Mouse (Mus musculus) limb, embryonic 15.5 days (tissue): Measurements from ENCODE around the gene Rnf128. TPM values are rescaled to one million over a fixed set of nuclear protein-coding genes. Genes with fewer than 3 reads are reported as not detected.

ENCODE experiments used
- ATAC-seq: fragments of 200-750 bp; cut with Nextera tagmentation; 2 replicates; pipeline ENCODE4 v1.8.0; 2017; ENCODE audit warnings: low read depth, moderate TSS enrichment; ENCODE audit not compliant: insufficient number of reproducible peaks, low FRiP score, low TSS enrichment
- H3K27ac ChIP-seq: fragments of 300-500 bp; sonication (generic); 2 replicates; pipeline ENCODE4 v1.5.1; 2015; ENCODE audit warnings: moderate library complexity, mild to moderate bottlenecking, inconsistent platforms
- H3K27me3 ChIP-seq: fragments of 300-500 bp; sonication (generic); 2 replicates; pipeline ENCODE4 v1.6.1; 2015; ENCODE audit warnings: inconsistent platforms
- H3K36me3 ChIP-seq: fragments of 300-500 bp; sonication (generic); 2 replicates; pipeline ENCODE4 v1.6.1; 2015; ENCODE audit warnings: inconsistent platforms
- H3K4me1 ChIP-seq: fragments of 300-500 bp; sonication (generic); 2 replicates; pipeline ENCODE4 v1.6.1; 2015; ENCODE audit warnings: inconsistent platforms
- H3K4me2 ChIP-seq: fragments of 300-500 bp; sonication (generic); 2 replicates; pipeline ENCODE4 v1.6.1; 2015; ENCODE audit warnings: mild to moderate bottlenecking, inconsistent platforms
- H3K4me3 ChIP-seq: fragments of 300-500 bp; sonication (generic); 2 replicates; pipeline ENCODE4 v1.5.1; 2015; ENCODE audit warnings: mild to moderate bottlenecking, inconsistent platforms
- H3K9ac ChIP-seq: fragments of 300-500 bp; sonication (generic); 2 replicates; pipeline ENCODE4 v1.6.1; 2015; ENCODE audit warnings: inconsistent platforms
- H3K9me3 ChIP-seq: fragments of 300-500 bp; sonication (generic); 2 replicates; pipeline ENCODE4 v1.6.1; 2016; ENCODE audit warnings: inconsistent platforms
- WGBS: fragments of 180-500 bp; shearing (Covaris S2); methylation state at CpG from one replicate; pipeline ENCODE4 v1.1.7; 2015; 5-methylcytosine and 5-hydroxymethylcytosine counted together
- polyA plus RNA-seq: library from polyadenylated mRNA; unstranded; fragments of >200 nt; fragmentation: Nextera tagmentation; extraction: Ambion mirVana; gene quantifications from 2 replicates; pipeline ENCODE4 v1.2.1, GENCODE M21; 2015

Rnf128 gene
- 9.5 and 9.7 TPM in 2 replicates for polyA plus RNA-seq

GRCm38 (mm10) chrX:139562925-139563461 lies at the start of gene Rnf128:
Rnf128 (plus strand) TSS chrX:139563316.
- H3K27me3 ChIP-seq, result no peaks in the 10 kb centered on the region

GRCm38 (mm10) chrX:139516156-139516555 lies 47.0 kb upstream of the Rnf128 start:
- H3K9me3 ChIP-seq, result no peaks in the 10 kb centered on the region
- H3K9ac ChIP-seq, result no peak overlapping the region
- WGBS, result 80% methylated on average over 2 of the region's 2 CpGs
- no peak overlapping the region for H3K27ac ChIP-seq
- ATAC-seq, result no peak
- H3K27me3 ChIP-seq, result no peaks in the 10 kb centered on the region
- H3K36me3 ChIP-seq, result no peaks in the 10 kb centered on the region
- no peaks in the 10 kb centered on the region for H3K4me1 ChIP-seq
- H3K4me2 ChIP-seq, result no peak overlapping the region
- no peak overlapping the region for H3K4me3 ChIP-seq

More at GRCm38 (mm10) chrX:139562925-139563461, at the start of gene Rnf128:
- WGBS, result 46% methylated on average over 8 of the region's 8 CpGs
- no peak within 1 kb of the TSS for H3K4me3 ChIP-seq
- no peaks in the 10 kb centered on the region for H3K36me3 ChIP-seq
- no peak for ATAC-seq
- H3K4me2 ChIP-seq, result no peak within 1 kb of the TSS
- no peak within 1 kb of the TSS for H3K27ac ChIP-seq
- H3K9me3 ChIP-seq, result no peaks in the 10 kb centered on the region
- H3K4me1 ChIP-seq, result no peaks in the 10 kb centered on the region
- no peak within 1 kb of the TSS for H3K9ac ChIP-seq

- Histone ChIP-seq H3K27ac (no peak overlapping the region), H3K4me2 (no peak overlapping the region), H3K4me1 (no peaks in the 10 kb centered on the region), H3K9me3 (no peaks in the 10 kb centered on the region), H3K36me3 (no peaks in the 10 kb centered on the region), H3K4me3 (no peak overlapping the region), H3K27me3 (no peaks in the 10 kb centered on the region), H3K9ac (no peak overlapping the region)
- 67% methylated on average over 2 of the region's 2 CpGs for WGBS
- ATAC-seq, result no peak
Measured at GRCm38 (mm10) chrX:139519251-139519650, 43.9 kb upstream of the Rnf128 start.

GRCm38 (mm10) chrX:139524303-139525091 lies 38.6 kb upstream of the Rnf128 start:
- no peak overlapping the region for H3K27ac ChIP-seq
- no peaks in the 10 kb centered on the region for H3K4me1 ChIP-seq
- no peak overlapping the region for H3K4me2 ChIP-seq
- no peak overlapping the region for H3K9ac ChIP-seq
- H3K4me3 ChIP-seq, result no peak overlapping the region
- 71% methylated on average over 5 of the region's 5 CpGs for WGBS
- no peaks in the 10 kb centered on the region for H3K27me3 ChIP-seq
- H3K36me3 ChIP-seq, result no peaks in the 10 kb centered on the region
- no peak for ATAC-seq
- H3K9me3 ChIP-seq, result no peaks in the 10 kb centered on the region

GRCm38 (mm10) chrX:139525724-139526123 lies 37.4 kb upstream of the Rnf128 start:
- WGBS, result 64% methylated on average over 2 of the region's 2 CpGs
- H3K27ac ChIP-seq, result no peak overlapping the region
- H3K4me3 ChIP-seq, result no peak overlapping the region
- no peaks in the 10 kb centered on the region for H3K27me3 ChIP-seq
- no peaks in the 10 kb centered on the region for H3K4me1 ChIP-seq
- H3K9me3 ChIP-seq, result no peaks in the 10 kb centered on the region
- H3K36me3 ChIP-seq, result no peaks in the 10 kb centered on the region
- no peak for ATAC-seq
- no peak overlapping the region for H3K9ac ChIP-seq
- no peak overlapping the region for H3K4me2 ChIP-seq

GRCm38 (mm10) chrX:139526984-139527383 lies 36.1 kb upstream of the Rnf128 start:
- Histone ChIP-seq H3K4me1 (no peaks in the 10 kb centered on the region), H3K4me2 (no peak overlapping the region), H3K27ac (no peak overlapping the region), H3K9me3 (no peaks in the 10 kb centered on the region), H3K36me3 (no peaks in the 10 kb centered on the region), H3K4me3 (no peak overlapping the region), H3K9ac (no peak overlapping the region), H3K27me3 (no peaks in the 10 kb centered on the region)
- ATAC-seq, result no peak
- WGBS, result 87% methylated on average over 4 of the region's 4 CpGs

- H3K4me2 ChIP-seq, result no peak overlapping the region
- H3K9ac ChIP-seq, result no peak overlapping the region
- no peaks in the 10 kb centered on the region for H3K9me3 ChIP-seq
- no peaks in the 10 kb centered on the region for H3K27me3 ChIP-seq
- H3K4me3 ChIP-seq, result no peak overlapping the region
- H3K36me3 ChIP-seq, result no peaks in the 10 kb centered on the region
- no peak overlapping the region for H3K27ac ChIP-seq
- no peak for ATAC-seq
- H3K4me1 ChIP-seq, result no peaks in the 10 kb centered on the region
Measured at GRCm38 (mm10) chrX:139529678-139530077, 33.4 kb upstream of the Rnf128 start.

- Histone ChIP-seq H3K27ac (no peak overlapping the region), H3K27me3 (no peaks in the 10 kb centered on the region), H3K9me3 (no peaks in the 10 kb centered on the region), H3K4me2 (no peak overlapping the region), H3K4me1 (no peaks in the 10 kb centered on the region), H3K36me3 (no peaks in the 10 kb centered on the region), H3K9ac (no peak overlapping the region), H3K4me3 (no peak overlapping the region)
- no peak for ATAC-seq
- WGBS, result 70% methylated on average over 4 of the region's 4 CpGs
Measured at GRCm38 (mm10) chrX:139532293-139532692, 30.8 kb upstream of the Rnf128 start.

- Histone ChIP-seq H3K27ac (no peak overlapping the region), H3K27me3 (no peaks in the 10 kb centered on the region), H3K4me2 (no peak overlapping the region), H3K9ac (no peak overlapping the region), H3K4me1 (no peaks in the 10 kb centered on the region), H3K36me3 (no peaks in the 10 kb centered on the region), H3K4me3 (no peak overlapping the region), H3K9me3 (no peaks in the 10 kb centered on the region)
- 64% methylated on average over 5 of the region's 5 CpGs for WGBS
- ATAC-seq, result no peak
Measured at GRCm38 (mm10) chrX:139537641-139538397, 25.3 kb upstream of the Rnf128 start.

- Histone ChIP-seq H3K9me3 (no peaks in the 10 kb centered on the region), H3K9ac (no peak overlapping the region), H3K36me3 (no peaks in the 10 kb centered on the region), H3K27ac (no peak overlapping the region), H3K27me3 (no peaks in the 10 kb centered on the region), H3K4me3 (no peak overlapping the region), H3K4me2 (no peak overlapping the region), H3K4me1 (no peaks in the 10 kb centered on the region)
- 73% methylated on average over 7 of the region's 7 CpGs for WGBS
- ATAC-seq, result no peak
Measured at GRCm38 (mm10) chrX:139543726-139544125, 19.4 kb upstream of the Rnf128 start.

GRCm38 (mm10) chrX:139550456-139550855 lies 12.7 kb upstream of the Rnf128 start:
- no peak for ATAC-seq
- 76% methylated on average over 5 of the region's 5 CpGs for WGBS
- Histone ChIP-seq H3K4me2 (no peak overlapping the region), H3K36me3 (no peaks in the 10 kb centered on the region), H3K4me3 (no peak overlapping the region), H3K9ac (no peak overlapping the region), H3K27ac (no peak overlapping the region), H3K27me3 (no peaks in the 10 kb centered on the region), H3K9me3 (no peaks in the 10 kb centered on the region), H3K4me1 (no peaks in the 10 kb centered on the region)

GRCm38 (mm10) chrX:139552090-139552489 lies 11.0 kb upstream of the Rnf128 start:
- no peaks in the 10 kb centered on the region for H3K4me1 ChIP-seq
- 83% methylated on average over 2 of the region's 2 CpGs for WGBS
- H3K9ac ChIP-seq, result no peak overlapping the region
- no peak overlapping the region for H3K4me3 ChIP-seq
- no peak for ATAC-seq
- H3K36me3 ChIP-seq, result no peaks in the 10 kb centered on the region
- no peak overlapping the region for H3K4me2 ChIP-seq
- no peak overlapping the region for H3K27ac ChIP-seq
- H3K27me3 ChIP-seq, result no peaks in the 10 kb centered on the region
- H3K9me3 ChIP-seq, result no peaks in the 10 kb centered on the region
